Mouse (Mus musculus): ENCODE measurements around the gene Col19a1.

GRCm38 (mm10) chr1:24267022-24267421 lies 320.2 kb downstream of the Col19a1 start:
- TF ChIP-seq GATA1 (IDR thresholded peaks at IDR 0.05; ENCODE audit: borderline replicate concordance, low read length) (no peak), FLI1 (IDR thresholded peaks at IDR 0.05; ENCODE audit: low read length) (no peak)
